Mouse (Mus musculus) spleen, adult 2 months (tissue): ENCODE results near the gene Vmn2r87. TPM values are rescaled to one million over a fixed set of nuclear protein-coding genes. Genes with fewer than 3 reads are reported as not detected.
"Not testable (repeated sequence)": the region's sequence is repeated elsewhere in the genome, so short reads cannot be mapped to it uniquely, and the experiment has no call there.

Experiments used
- DNase-seq, 2 experiments: peaks; one replicate each; pipeline versions ENCODE4 v3.0.0 to v3.0.0-alpha.2; 2012 to 2021; ENCODE audit warnings: low spot score in 2 of 2, low read depth in 1 of 2
- H3K27ac ChIP-seq: fragments of 200-500 bp; 2 replicates; pipeline ENCODE4 v1.5.1; 2012; ENCODE audit warnings: low read length, inconsistent platforms; ENCODE audit not compliant: insufficient read depth
- H3K27me3 ChIP-seq: fragments of 200-500 bp; 2 replicates; pipeline ENCODE4 v1.6.1; 2012; ENCODE audit warnings: mild to moderate bottlenecking, moderate library complexity, low read length, inconsistent platforms; ENCODE audit not compliant: control insufficient read depth, insufficient read depth
- H3K36me3 ChIP-seq: fragments of 200-500 bp; 2 replicates; pipeline ENCODE4 v1.6.1; 2012; ENCODE audit warnings: mild to moderate bottlenecking, low read length, inconsistent platforms; ENCODE audit not compliant: control insufficient read depth, insufficient read depth
- H3K4me1 ChIP-seq: fragments of 200-500 bp; 2 replicates; pipeline ENCODE4 v1.6.1; 2011; ENCODE audit warnings: inconsistent platforms; ENCODE audit not compliant: control insufficient read depth, insufficient read depth, insufficient read length
- H3K4me3 ChIP-seq: fragments of 200-500 bp; 2 replicates; pipeline ENCODE4 v1.5.1; 2011; ENCODE audit warnings: mild to moderate bottlenecking, inconsistent platforms; ENCODE audit not compliant: insufficient read depth, insufficient read length; ENCODE audit errors: extremely low read depth
- CTCF ChIP-seq: fragments of 200-500 bp; IDR thresholded peaks from 2 replicates; pipeline ENCODE4 v1.5.1; 2011; ENCODE audit warnings: mild to moderate bottlenecking, inconsistent platforms; ENCODE audit not compliant: insufficient read depth, insufficient read length, insufficient replicate concordance; ENCODE audit errors: extremely low read depth
- POLR2A ChIP-seq: fragments of 200-500 bp; IDR thresholded peaks from 2 replicates; pipeline ENCODE4 v1.6.1; 2011; ENCODE audit warnings: low read depth, low read length, inconsistent platforms
- WGBS: fragments of 180-500 bp; shearing (Covaris S2); methylation state at CpG from one replicate; pipeline ENCODE4 v1.1.7; 2018; 5-methylcytosine and 5-hydroxymethylcytosine counted together
- polyA plus RNA-seq: library from polyadenylated mRNA; depleted of rRNA; stranded (reverse); fragments of >200 nt; gene quantifications from 2 replicates; pipeline ENCODE4 v1.2.3, GENCODE M21; 2012; rRNA removed

Gene Vmn2r87
- polyA plus RNA-seq, result not detected in 2 replicates

DNA sequence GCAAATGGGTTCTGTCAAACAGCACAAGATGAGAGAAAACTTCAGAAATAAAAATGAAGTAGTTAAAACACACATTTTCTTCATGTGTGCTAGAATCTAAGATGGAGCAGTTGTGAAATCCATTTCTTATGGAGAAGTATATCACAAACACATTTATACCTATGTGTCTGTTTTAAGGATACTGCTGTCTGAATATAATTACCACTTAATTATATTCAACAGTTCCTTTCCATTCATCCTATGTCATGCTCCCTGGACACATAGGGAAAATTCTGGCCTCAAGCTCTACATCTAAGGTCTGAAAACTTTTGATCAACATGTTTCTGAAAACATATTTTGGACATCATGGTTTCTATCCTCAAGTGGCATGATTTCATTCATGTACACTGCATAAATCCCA, at the start of gene Vmn2r87:
Gene Vmn2r87, minus strand, starts transcription at position 101 of the 400 bp plus-strand sequence.
- H3K36me3 ChIP-seq, result no peaks in the 10 kb centered on the region
- no peaks in the 10 kb centered on the region for H3K27me3 ChIP-seq
- H3K4me1 ChIP-seq, result no peaks in the 10 kb centered on the region
- no peak for TF ChIP-seq POLR2A
- no peak for TF ChIP-seq CTCF
- DNase-seq, result no peak
- no peak within 1 kb of the TSS for H3K27ac ChIP-seq
- H3K4me3 ChIP-seq, result no peak within 1 kb of the TSS

DNA sequence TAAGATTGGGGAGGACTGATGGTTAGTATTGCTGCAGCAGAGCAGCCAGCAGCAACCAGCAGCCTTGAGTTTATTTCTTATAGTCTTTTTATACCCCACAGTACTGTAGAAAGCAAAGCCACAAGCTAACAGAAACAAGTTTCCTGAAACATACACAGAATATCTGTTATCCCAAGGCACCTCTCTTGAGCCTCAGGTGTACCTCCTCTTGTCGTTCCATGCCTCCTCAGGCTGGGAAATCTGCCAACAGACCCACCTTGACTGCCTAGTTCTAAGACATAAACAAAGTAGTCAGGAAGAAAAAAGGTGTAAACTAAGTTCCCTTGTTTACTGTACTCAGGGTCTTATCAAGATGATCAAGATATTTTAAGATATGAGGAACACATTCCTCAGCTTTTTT, 47.1 kb upstream of the Vmn2r87 start:
- not testable (repeated sequence) for H3K4me1 ChIP-seq, H3K36me3 ChIP-seq, DNase-seq, H3K4me3 ChIP-seq, H3K27me3 ChIP-seq, H3K27ac ChIP-seq
- WGBS, result 62% methylated on average over 1 of the region's 1 CpGs

DNA sequence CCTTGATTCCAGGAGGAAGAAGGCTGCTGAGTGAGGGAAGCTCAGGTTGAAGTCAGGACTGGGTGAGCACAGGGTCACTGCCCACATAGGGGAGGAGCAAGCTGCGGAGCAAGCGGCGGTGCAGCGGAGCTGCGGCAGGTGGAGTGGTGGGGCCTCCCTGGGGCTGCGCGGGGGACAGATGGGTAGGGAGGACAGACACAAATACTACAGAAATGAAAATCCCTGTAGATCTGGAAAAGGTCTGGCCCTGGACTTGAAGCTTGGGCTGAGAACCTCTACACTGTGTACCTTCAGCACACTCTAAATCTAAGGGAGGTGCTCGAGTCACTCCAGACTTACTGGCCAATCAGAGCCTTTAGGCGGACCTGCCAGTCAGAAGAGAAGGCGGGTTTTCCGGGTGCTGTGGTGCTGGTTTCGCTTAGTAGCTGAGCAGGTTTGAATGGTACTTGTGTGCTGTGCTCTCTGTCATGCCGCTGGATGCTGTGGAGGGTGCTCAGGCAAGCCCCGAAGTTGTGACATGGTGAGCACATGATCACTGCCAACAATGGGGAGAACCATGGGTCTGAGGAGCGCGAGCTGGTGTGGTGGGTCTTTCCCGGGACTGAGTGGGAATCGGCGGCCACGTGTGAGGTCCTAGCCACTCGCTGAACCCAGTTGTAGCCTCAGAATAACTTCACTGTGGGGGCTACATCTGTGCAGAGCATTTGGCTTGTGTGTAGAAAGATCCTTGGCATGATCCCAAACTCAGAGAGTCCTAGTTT, 44.9 kb upstream of the Vmn2r87 start:
- DNase-seq, result peak; percentile 45 to 70
- H3K4me1 ChIP-seq, H3K27me3 ChIP-seq, H3K36me3 ChIP-seq, H3K27ac ChIP-seq: not testable (repeated sequence)
- WGBS, result 1% methylated on average over 21 of the region's 21 CpGs
- peak overlapping the region; percentile 94 for H3K4me3 ChIP-seq

DNA sequence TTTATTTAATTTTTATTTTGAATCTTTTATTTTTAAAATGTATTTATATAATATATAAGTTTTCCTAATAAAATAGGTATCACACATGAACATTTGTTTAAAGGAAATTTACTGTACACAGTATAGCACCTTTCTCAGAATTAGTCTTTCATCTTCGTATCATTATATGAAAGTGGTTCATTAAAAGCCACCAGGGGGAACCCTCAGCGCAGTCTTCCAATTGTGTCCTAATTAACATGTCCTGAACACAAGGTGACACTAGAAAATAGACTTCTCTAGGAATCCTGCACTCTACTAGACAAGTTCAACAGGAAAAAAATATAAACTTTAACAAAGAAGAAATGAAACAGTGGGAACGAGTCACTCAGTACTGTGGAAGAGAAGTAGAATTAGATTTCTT, 38.9 kb upstream of the Vmn2r87 start:
- Histone ChIP-seq H3K36me3 (no peaks in the 10 kb centered on the region), H3K4me1 (no peaks in the 10 kb centered on the region), H3K27ac (no peak overlapping the region), H3K4me3 (no peak overlapping the region), H3K27me3 (no peaks in the 10 kb centered on the region)
- WGBS, result 63% methylated on average over 3 of the region's 3 CpGs
- TF ChIP-seq POLR2A (no peak), CTCF (no peak)
- peak; percentile 1 to 15 for DNase-seq

DNA sequence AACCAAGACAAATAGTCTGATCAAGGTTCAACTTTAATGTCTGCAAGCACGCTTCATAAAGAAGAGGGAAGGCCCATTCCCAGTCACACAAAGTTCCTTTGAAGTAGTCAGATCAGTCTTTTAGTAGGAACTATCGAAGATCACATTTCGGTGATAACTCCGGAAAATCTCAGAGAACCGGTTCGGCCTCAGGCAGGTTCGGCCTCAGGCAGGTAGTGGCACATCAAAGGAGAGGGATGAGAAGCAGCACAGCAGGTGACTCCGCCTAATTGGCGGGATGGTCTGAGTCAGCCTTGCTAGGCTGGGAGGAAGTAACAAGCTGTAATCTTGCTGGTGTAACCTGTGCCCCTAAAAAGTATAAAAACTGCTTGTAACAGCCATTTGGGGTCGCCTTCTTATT, 30.7 kb upstream of the Vmn2r87 start:
- DNase-seq, result no peak
- no peaks in the 10 kb centered on the region for H3K4me1 ChIP-seq
- no peaks in the 10 kb centered on the region for H3K27me3 ChIP-seq
- 90% methylated on average over 10 of the region's 10 CpGs for WGBS
- H3K27ac ChIP-seq, result no peak overlapping the region
- TF ChIP-seq POLR2A (no peak), CTCF (no peak)
- H3K36me3 ChIP-seq, result no peaks in the 10 kb centered on the region
- H3K4me3 ChIP-seq, result no peak overlapping the region

DNA sequence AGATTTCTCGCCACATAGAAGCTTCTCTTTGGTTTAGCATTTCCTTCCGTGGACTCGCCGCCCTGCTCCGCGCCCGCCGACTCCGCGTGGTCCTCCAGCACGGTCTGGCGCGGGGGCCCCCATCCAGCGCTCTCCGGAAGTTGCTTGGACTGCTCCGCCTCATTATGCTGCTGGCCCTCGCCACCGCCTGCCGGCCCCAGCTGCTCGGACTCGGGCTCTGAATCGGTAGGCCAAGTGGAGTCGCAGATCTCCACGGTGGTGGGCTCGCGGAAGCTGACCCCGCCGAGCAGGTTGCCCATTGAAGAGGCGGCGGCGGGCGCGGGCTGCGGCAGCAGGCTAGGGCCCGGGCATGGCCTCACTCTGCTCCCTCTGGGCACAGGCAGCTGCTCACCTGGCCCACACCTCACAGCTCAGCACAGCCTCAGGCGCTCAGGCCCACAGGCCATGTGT, 26.9 kb downstream of the Vmn2r87 start:
- Histone ChIP-seq H3K27ac (no peak overlapping the region), H3K36me3 (no peaks in the 10 kb centered on the region), H3K4me3 (no peak overlapping the region), H3K4me1 (peaks cover 4% of the 10 kb centered on the region; the same call in 1 of the 2 replicates), H3K27me3 (peaks cover 4% of the 10 kb centered on the region; the same call in 1 of the 2 replicates)
- no peak for TF ChIP-seq POLR2A
- no peak for TF ChIP-seq CTCF
- WGBS, result 8% methylated on average over 35 of the region's 36 CpGs
- DNase-seq, result no peak

DNA sequence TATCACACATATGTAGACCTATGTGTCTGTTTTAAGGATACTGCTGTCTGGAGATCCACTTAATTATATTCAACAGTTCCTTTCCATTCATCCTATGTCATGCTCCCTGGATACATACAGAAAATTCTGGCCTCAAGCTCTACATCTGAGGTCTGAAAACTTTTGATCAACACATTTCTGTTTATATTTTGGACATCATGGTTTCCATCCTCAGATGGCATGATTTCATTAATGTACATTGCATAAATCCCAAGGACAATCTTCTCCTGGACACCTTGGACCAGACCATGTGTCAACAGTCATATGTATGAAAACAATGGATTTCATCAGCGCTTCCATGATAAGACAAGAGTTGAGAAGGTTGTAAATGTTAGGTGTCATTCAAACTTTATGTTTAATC, 41.2 kb downstream of the Vmn2r87 start, which contains the start of gene Vmn2r86:
Gene Vmn2r86, minus strand, starts transcription at position 101 of the 400 bp plus-strand sequence.
- H3K36me3 ChIP-seq, H3K4me3 ChIP-seq, DNase-seq, H3K4me1 ChIP-seq, H3K27me3 ChIP-seq, H3K27ac ChIP-seq: not testable (repeated sequence)
- 84% methylated on average over 1 of the region's 1 CpGs for WGBS
